Mouse (Mus musculus) kidney, embryonic 16.5 days (tissue): ENCODE data around the gene 2010111I01Rik. TPM values are rescaled to one million over a fixed set of nuclear protein-coding genes. Genes with fewer than 3 reads are reported as not detected.

Experiments
- ATAC-seq: fragments of 200-750 bp; cut with Nextera tagmentation; 2 replicates; pipeline ENCODE4 v1.8.0; 2017; ENCODE audit warnings: moderate TSS enrichment; ENCODE audit not compliant: low FRiP score, low TSS enrichment
- H3K27ac ChIP-seq: fragments of 300-500 bp; sonication (generic); 2 replicates; pipeline ENCODE4 v1.5.1; 2014; ENCODE audit warnings: low read length
- H3K27me3 ChIP-seq: fragments of 300-500 bp; sonication (generic); 2 replicates; pipeline ENCODE4 v1.6.1; 2014; ENCODE audit warnings: low read length, control low read depth, mixed read lengths; ENCODE audit not compliant: insufficient read depth
- H3K36me3 ChIP-seq: fragments of 300-500 bp; sonication (generic); 2 replicates; pipeline ENCODE4 v1.6.1; 2014; ENCODE audit warnings: low read length, control low read depth, mixed read lengths; ENCODE audit not compliant: insufficient read depth
- H3K4me1 ChIP-seq: fragments of 300-500 bp; sonication (generic); 2 replicates; pipeline ENCODE4 v1.6.1; 2014; ENCODE audit warnings: low read length, control low read depth, mixed read lengths; ENCODE audit not compliant: insufficient read depth
- H3K4me2 ChIP-seq: fragments of 300-500 bp; sonication (generic); replicated peaks from 2 replicates; pipeline ENCODE4 v1.6.1; 2014; ENCODE audit warnings: low read depth, low read length
- H3K4me3 ChIP-seq: fragments of 300-500 bp; sonication (generic); 2 replicates; pipeline ENCODE4 v1.5.1; 2014; ENCODE audit warnings: mild to moderate bottlenecking, low read length
- H3K9ac ChIP-seq: fragments of 300-500 bp; sonication (generic); replicated peaks from 2 replicates; pipeline ENCODE4 v1.6.1; 2014; ENCODE audit warnings: low read length
- H3K9me3 ChIP-seq: fragments of 300-500 bp; sonication (generic); 2 replicates; pipeline ENCODE4 v1.6.1; 2016; ENCODE audit warnings: low read length, control low read depth
- WGBS: fragments of 180-500 bp; shearing (Covaris S2); extraction: QIAGEN DNeasy Blood & Tissue Kit; methylation state at CpG from one replicate; pipeline ENCODE4 v1.1.7; 2014; 5-methylcytosine and 5-hydroxymethylcytosine counted together
- polyA plus RNA-seq: library from polyadenylated mRNA; unstranded; fragments of >200 nt; fragmentation: Nextera tagmentation; extraction: Ambion mirVana; gene quantifications from 2 replicates; pipeline ENCODE4 v1.2.1, GENCODE M21; 2015

Gene 2010111I01Rik
- polyA plus RNA-seq, 1 experiment from 2014 or later = 146 TPM

DNA sequence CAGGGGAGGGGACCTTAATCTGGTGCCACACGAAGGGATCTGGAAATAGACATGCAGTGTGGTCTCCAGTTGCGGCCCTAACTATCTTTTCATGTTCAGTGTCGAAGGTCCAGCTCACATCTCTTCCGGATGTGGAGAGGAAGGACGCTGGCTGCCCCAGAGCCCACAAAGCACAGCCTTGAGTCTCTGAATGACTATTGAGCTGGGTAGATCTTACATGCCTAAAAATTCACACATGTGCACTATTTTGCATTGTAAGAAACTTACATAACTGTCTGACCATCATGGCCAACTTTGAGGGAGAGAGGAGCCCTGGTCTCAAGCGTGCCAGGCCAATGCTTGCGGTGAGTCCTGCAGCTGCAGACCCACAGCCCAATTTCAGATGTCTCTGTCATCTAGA, 284.5 kb downstream of the 2010111I01Rik start:
- no peak for ATAC-seq
- no peak overlapping the region for H3K4me3 ChIP-seq
- peak overlapping the region; percentile 29; the same call in 1 of the 2 replicates for H3K9ac ChIP-seq
- 0 out of 2 replicates have a peak overlapping the region, but pooled peaks have one; percentile 16 for H3K4me2 ChIP-seq
- H3K27ac ChIP-seq = peak overlapping the region; percentile 71
- peaks cover 10% of the 10 kb centered on the region for H3K36me3 ChIP-seq
- H3K27me3 ChIP-seq = no peaks in the 10 kb centered on the region
- H3K4me1 ChIP-seq = peaks cover 96% of the 10 kb centered on the region
- no peaks in the 10 kb centered on the region for H3K9me3 ChIP-seq
- 74% methylated on average over 7 of the region's 7 CpGs for WGBS

DNA sequence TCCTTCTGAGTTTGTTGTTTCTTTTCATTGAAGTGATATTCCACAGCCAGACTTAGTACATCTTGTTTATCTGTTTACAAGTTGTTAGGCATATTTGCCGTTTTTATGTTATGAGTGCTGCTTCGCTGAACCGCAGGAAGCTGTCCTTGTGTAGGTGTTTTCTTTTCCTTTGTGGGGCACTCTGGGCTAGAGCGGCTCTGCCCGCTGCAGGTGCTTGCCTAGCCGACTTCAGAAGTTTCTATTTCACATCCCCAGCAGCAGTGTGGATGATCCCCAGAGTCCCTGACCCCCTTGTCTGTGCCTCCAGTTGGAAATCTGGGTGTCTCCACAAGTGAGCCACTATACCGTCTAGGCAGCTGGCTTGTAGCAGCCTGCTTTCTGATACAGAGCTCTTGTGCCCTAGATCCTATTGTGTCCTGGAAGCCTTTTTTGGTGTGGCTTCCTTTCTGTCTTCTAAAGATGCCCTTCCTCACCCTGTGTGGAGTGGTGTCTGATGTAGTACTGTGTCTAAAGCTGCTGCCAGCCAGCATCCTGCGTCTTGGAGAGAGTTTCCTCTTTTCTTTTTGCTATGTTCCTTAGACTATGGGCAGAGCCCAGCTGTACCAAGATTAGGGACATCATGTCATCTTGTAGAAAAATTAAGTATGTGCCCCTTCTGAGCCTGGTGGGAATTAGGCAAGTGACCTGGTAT, 285.2 kb downstream of the 2010111I01Rik start:
- Histone ChIP-seq H3K27ac (peak overlapping the region; percentile 71), H3K4me3 (no peak overlapping the region), H3K36me3 (peaks cover 16% of the 10 kb centered on the region), H3K9me3 (no peaks in the 10 kb centered on the region), H3K4me2 (peak overlapping the region; percentile 16; the same call in 1 of the 2 replicates), H3K4me1 (peaks cover 96% of the 10 kb centered on the region), H3K27me3 (no peaks in the 10 kb centered on the region), H3K9ac (peak overlapping the region; percentile 29)
- ATAC-seq = peak; percentile 23; the same call in 1 of the 2 replicates
- 42% methylated on average over 8 of the region's 8 CpGs for WGBS

DNA sequence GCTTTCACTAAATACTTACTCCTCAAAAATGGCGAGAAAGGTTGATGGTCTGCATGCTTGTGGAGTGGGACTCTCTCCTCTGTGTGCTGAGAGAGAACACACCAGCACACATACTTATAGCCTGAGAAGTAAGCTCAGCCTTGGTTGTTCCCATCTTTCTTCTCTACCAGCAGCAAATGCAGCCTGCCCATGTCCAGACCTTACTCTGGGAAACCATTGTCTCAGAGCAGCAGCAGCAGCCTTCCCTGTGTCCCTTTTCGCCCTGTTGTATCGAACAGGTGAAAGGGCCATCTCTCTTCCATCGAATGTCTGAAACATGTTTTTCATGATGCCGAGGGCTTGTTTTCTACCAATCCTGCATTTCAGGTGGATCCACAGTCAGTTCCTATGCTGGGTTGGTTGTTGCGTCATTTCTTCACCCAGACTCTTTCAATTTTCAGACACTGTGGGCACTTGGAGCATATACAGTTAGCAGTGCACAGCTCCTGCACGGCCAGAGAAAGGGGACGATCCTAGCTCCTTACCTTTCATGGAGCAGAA, 285.8 kb downstream of the 2010111I01Rik start:
- 88% methylated on average over 8 of the region's 8 CpGs for WGBS
- H3K9ac ChIP-seq = peak overlapping the region; percentile 29; the same call in 1 of the 2 replicates

DNA sequence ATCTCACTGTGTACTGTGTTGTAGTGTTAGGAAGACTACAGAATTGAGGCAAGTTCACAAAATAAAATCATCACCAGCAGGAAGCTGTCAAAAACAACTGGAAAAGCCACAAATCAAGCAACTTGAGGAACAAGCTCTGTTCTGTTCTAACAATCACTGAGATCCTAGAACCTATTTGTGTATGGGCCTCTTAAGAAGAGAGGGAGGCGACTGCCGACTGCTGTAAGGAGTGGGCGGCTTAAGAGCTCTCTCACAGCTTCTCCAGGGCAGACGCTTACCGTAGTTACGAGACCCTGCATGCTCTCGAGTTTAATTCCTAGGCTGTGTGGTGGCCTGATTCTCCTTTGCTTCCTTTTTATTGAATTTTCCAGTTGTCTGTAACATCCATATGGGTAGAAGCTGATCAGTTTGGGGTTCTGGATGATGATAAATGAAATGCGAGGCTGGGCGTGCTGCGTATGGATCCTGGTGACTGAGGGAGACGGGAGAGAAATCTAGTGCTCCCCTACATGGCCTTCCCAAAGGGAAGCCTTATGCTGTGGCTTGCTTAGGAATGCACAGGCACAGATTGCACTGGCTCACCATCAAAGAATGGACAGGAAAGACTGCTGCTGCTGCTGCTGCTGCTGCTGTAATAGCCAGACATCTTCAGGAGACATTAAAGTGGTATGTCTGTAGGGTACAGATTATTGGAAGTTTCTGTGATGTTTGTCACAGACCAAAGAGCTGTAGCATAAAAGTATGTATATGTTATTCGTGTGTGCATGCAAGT, 286.6 kb downstream of the 2010111I01Rik start:
- Histone ChIP-seq H3K4me2 (peak overlapping the region; percentile 18; the same call in 1 of the 2 replicates), H3K4me3 (0 out of 2 replicates have a peak overlapping the region, but pooled peaks have one; percentile 4), H3K9me3 (no peaks in the 10 kb centered on the region), H3K27me3 (no peaks in the 10 kb centered on the region), H3K27ac (peak overlapping the region; percentile 61), H3K36me3 (peaks cover 18% of the 10 kb centered on the region), H3K4me1 (peaks cover 97% of the 10 kb centered on the region), H3K9ac (no peak overlapping the region)
- no peak for ATAC-seq
- 44% methylated on average over 12 of the region's 12 CpGs for WGBS

More for the DNA sequence above, 285.8 kb downstream of the 2010111I01Rik start:
- Histone ChIP-seq H3K9me3 (no peaks in the 10 kb centered on the region), H3K4me3 (no peak overlapping the region), H3K4me1 (peaks cover 97% of the 10 kb centered on the region), H3K36me3 (peaks cover 17% of the 10 kb centered on the region), H3K4me2 (no peak overlapping the region), H3K27me3 (no peaks in the 10 kb centered on the region), H3K27ac (peak overlapping the region; percentile 71)
- ATAC-seq = no peak

DNA sequence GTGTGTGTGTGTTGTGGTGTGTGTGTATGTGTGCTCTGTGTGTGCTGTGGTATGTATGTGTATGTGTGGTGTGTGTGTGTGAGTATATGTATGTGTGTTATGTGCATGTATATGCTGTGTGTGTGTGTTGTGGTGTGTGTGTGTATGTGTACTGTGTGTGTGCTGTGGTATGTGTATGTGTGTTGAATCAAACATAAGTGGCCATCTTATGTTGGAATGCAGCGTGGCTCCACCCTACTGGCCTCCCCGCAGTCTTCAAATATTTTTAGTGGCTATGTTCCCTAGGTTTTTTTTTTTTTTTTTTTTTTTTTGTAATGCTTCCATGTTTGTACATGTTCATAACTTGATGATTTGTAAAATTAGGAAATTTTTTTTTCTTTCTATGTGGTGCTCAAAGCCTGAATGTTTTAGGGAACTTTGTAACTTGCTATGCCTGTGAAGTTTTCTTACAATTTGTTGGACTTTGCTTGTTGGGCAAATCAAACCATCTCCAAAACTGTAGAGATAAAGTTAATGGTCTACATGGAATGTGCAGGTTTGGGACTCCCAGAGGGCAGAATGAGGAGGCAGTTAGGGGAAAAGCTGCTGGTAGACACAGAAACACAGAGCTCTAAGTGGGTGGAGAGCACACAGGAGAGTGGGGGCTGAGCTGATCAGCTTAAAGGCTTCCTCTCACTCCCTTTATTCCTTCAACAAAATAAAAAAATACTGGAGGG, 287.8 kb downstream of the 2010111I01Rik start:
- H3K9me3 ChIP-seq = no peaks in the 10 kb centered on the region
- peaks cover 18% of the 10 kb centered on the region for H3K36me3 ChIP-seq
- H3K27me3 ChIP-seq = no peaks in the 10 kb centered on the region
- no peak overlapping the region for H3K4me3 ChIP-seq
- 76% methylated on average over 2 of the region's 2 CpGs for WGBS
- H3K27ac ChIP-seq = peak overlapping the region; percentile 45
- no peak overlapping the region for H3K9ac ChIP-seq
- ATAC-seq = no peak
- H3K4me2 ChIP-seq = no peak overlapping the region
- H3K4me1 ChIP-seq = peaks cover 91% of the 10 kb centered on the region

DNA sequence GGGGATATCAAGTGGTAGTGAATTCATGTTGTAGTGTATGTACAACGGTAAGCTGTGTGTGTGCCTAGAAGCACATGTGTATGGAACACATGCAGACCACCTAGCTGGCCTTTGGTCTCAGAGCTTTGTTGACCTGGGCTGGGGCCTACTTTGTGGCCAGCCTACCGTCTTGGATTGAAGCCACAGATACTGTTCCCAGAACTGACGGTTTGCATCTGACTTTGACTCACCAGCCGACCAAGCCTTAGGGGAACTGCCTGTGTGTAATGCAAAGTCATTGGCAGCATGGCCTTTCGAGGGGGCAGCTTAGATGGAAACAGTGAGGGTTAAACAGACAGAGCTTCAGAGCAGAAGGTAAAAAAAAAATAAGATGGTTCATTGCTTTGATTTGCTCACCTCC, 288.5 kb downstream of the 2010111I01Rik start:
- no peak for ATAC-seq
- H3K9me3 ChIP-seq = no peaks in the 10 kb centered on the region

DNA sequence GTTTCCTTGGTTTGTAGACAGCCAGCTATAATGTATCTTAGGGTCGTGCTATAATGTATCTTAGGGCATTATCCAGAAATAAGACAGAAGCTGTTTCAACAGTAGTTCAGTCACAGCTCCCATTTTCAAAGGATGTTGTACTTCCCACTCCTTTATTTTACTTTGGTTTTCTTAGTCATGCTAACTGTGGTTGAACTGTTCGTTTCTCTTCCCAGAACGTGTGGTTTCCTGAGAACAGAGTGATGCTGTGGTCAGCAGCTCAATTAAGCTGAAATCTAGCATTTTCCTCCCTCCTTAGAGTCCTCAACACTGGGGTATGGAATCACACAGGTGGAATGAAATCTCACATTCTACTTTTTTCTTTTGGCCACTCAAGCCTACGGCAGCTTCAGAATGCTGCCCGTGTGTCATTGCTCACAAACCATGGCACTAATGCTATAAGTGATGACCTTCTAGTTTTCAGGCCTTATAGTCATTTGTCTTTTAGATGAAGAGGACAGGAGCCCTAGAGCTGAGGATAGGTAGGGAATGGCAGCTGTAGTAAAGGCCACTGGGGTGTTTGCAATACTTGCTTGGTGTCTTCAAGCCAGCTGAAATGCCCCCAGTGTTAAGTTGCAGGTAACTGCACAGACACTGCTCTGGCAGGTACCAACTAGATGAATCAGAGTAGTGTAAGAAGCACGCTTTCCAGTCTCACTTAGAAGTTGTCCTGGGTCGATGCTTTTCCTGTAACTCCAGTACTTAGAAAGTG, 289.4 kb downstream of the 2010111I01Rik start:
- no peak for ATAC-seq
- Histone ChIP-seq H3K4me1 (peaks cover 91% of the 10 kb centered on the region), H3K9ac (no peak overlapping the region), H3K4me3 (no peak overlapping the region), H3K27ac (peak overlapping the region; percentile 87; the same call in 1 of the 2 replicates), H3K4me2 (no peak overlapping the region), H3K36me3 (peaks cover 11% of the 10 kb centered on the region), H3K27me3 (no peaks in the 10 kb centered on the region), H3K9me3 (no peaks in the 10 kb centered on the region)
- WGBS = 70% methylated on average over 7 of the region's 7 CpGs

More for the DNA sequence above, 288.5 kb downstream of the 2010111I01Rik start:
- Histone ChIP-seq H3K9ac (no peak overlapping the region), H3K27me3 (no peaks in the 10 kb centered on the region), H3K27ac (peak overlapping the region; percentile 45; the same call in 1 of the 2 replicates), H3K4me1 (peaks cover 89% of the 10 kb centered on the region), H3K4me3 (no peak overlapping the region), H3K36me3 (peaks cover 11% of the 10 kb centered on the region), H3K4me2 (no peak overlapping the region)
- 49% methylated on average over 5 of the region's 5 CpGs for WGBS

DNA sequence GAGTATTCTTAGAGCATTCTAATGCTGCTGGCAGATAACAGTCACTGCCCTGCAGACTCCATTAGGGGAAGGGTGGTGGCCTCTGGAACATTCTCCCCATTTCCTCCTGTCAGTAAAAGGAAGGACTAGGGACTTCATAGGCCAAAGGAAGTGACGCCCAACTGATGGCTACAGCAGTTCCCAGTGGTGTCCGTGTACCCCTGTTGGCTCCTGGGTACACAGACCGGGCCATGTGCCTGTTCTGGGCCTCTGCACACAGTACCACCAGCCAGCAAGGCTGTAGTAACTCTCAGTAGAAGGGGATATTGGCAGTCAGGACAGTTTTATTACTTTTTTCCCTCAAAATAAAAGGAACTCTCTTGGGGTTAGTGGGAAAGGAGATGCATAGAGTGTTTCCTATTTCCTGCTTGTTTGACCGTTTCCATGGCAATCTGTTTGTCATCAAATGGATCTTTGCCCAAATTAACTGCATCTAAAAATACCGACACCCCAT, 290.9 kb downstream of the 2010111I01Rik start:
- peak overlapping the region; percentile 87 for H3K27ac ChIP-seq
- 46% methylated on average over 5 of the region's 5 CpGs for WGBS
- ATAC-seq = no peak
- no peak overlapping the region for H3K9ac ChIP-seq
- no peak overlapping the region for H3K4me2 ChIP-seq
- no peak overlapping the region for H3K4me3 ChIP-seq
- no peaks in the 10 kb centered on the region for H3K27me3 ChIP-seq
- H3K36me3 ChIP-seq = peaks cover 11% of the 10 kb centered on the region
- peaks cover 88% of the 10 kb centered on the region for H3K4me1 ChIP-seq
- no peaks in the 10 kb centered on the region for H3K9me3 ChIP-seq
